Mouse (Mus musculus) lung, adult 18-20 months (tissue): ENCODE measurements around the gene Grik1.

Experiments
- DNase-seq, 2 experiments: peaks; one replicate each; pipeline ENCODE4 v3.0.0; 2022; ENCODE audit warnings: mixed read lengths in 2 of 2

The Grik1 gene

GRCm38 (mm10) chr16:88290132-88290772, at the start of gene Grik1:
Gene Grik1 (minus strand): TSS chr16:88290265.
- no peak for DNase-seq

GRCm38 (mm10) chr16:88294209-88294608, 4.1 kb upstream of the Grik1 start:
- no peak for DNase-seq

- no peak for DNase-seq
These were observed 514 bp downstream of the Grik1 start for GRCm38 (mm10) chr16:88289421-88290081.

GRCm38 (mm10) chr16:88258407-88258806, 31.7 kb downstream of the Grik1 start:
- no peak for DNase-seq

- no peak for DNase-seq
These were observed 33.0 kb downstream of the Grik1 start for GRCm38 (mm10) chr16:88257072-88257471.

GRCm38 (mm10) chr16:88256101-88256500, 34.0 kb downstream of the Grik1 start:
- no peak for DNase-seq

- no peak for DNase-seq
These were observed 37.4 kb downstream of the Grik1 start for GRCm38 (mm10) chr16:88252676-88253075.

GRCm38 (mm10) chr16:88251049-88251448, 39.0 kb downstream of the Grik1 start:
- DNase-seq, result no peak

- no peak for DNase-seq
These were observed 40.2 kb downstream of the Grik1 start for GRCm38 (mm10) chr16:88249825-88250224.

GRCm38 (mm10) chr16:88247586-88247985, 42.5 kb downstream of the Grik1 start:
- DNase-seq, result no peak

GRCm38 (mm10) chr16:88244658-88245057, 45.4 kb downstream of the Grik1 start:
- no peak for DNase-seq

- DNase-seq, result no peak
These were observed 64.4 kb downstream of the Grik1 start for GRCm38 (mm10) chr16:88225616-88226015.

- DNase-seq, result no peak
These were observed 68.1 kb downstream of the Grik1 start for GRCm38 (mm10) chr16:88221932-88222331.

GRCm38 (mm10) chr16:88212531-88212930, 77.5 kb downstream of the Grik1 start:
- no peak for DNase-seq

- no peak for DNase-seq
These were observed 78.2 kb downstream of the Grik1 start for GRCm38 (mm10) chr16:88211852-88212251.

GRCm38 (mm10) chr16:88204400-88204799, 85.7 kb downstream of the Grik1 start:
- peak; percentile 11 to 25 for DNase-seq

- no peak for DNase-seq
These were observed 86.1 kb downstream of the Grik1 start for GRCm38 (mm10) chr16:88203985-88204384.

GRCm38 (mm10) chr16:88187433-88188037, 102.5 kb downstream of the Grik1 start:
- DNase-seq, result no peak

GRCm38 (mm10) chr16:88178813-88179212, 111.3 kb downstream of the Grik1 start:
- no peak for DNase-seq

- no peak for DNase-seq
These were observed 112.7 kb downstream of the Grik1 start for GRCm38 (mm10) chr16:88177364-88177763.

- DNase-seq, result no peak
These were observed 115.9 kb downstream of the Grik1 start for GRCm38 (mm10) chr16:88174083-88174721.

GRCm38 (mm10) chr16:88166547-88166946, 123.5 kb downstream of the Grik1 start:
- DNase-seq, result no peak

- DNase-seq, result no peak
These were observed 147.5 kb downstream of the Grik1 start for GRCm38 (mm10) chr16:88142574-88142973.

GRCm38 (mm10) chr16:88142136-88142535, 147.9 kb downstream of the Grik1 start:
- no peak for DNase-seq
